Mouse (Mus musculus) liver, embryonic 14.5 days (tissue): ENCODE measurements around the gene Ifitm6. TPM values are rescaled to one million over a fixed set of nuclear protein-coding genes. Genes with fewer than 3 reads are reported as not detected.

Experiments used
- ATAC-seq: fragments of 200-750 bp; cut with Nextera tagmentation; 2 replicates; pipeline ENCODE4 v1.8.0; 2017; ENCODE audit warnings: moderate number of reproducible peaks, mild to moderate bottlenecking, moderate library complexity; ENCODE audit not compliant: insufficient read depth
- DNase-seq, 3 experiments: peaks; one replicate each; pipeline ENCODE4 v3.0.0-alpha.2; 2012 to 2013; ENCODE audit warnings: low read depth in 3 of 3, low spot score in 3 of 3
- H3K27ac ChIP-seq: fragments of 300-500 bp; sonication (generic); 2 replicates; pipeline ENCODE4 v1.5.1; 2014; ENCODE audit warnings: moderate library complexity, mild to moderate bottlenecking, control low read depth, inconsistent platforms
- H3K27me3 ChIP-seq: fragments of 300-500 bp; sonication (generic); 2 replicates; pipeline ENCODE4 v1.6.1; 2014; ENCODE audit warnings: mild to moderate bottlenecking, low read length, moderate library complexity; ENCODE audit not compliant: control insufficient read depth, insufficient read depth
- H3K36me3 ChIP-seq: fragments of 300-500 bp; sonication (generic); replicated peaks from 2 replicates; pipeline ENCODE4 v1.6.1; 2014; ENCODE audit warnings: low read depth; ENCODE audit not compliant: control insufficient read depth, insufficient read depth
- H3K4me1 ChIP-seq, 2 experiments: fragments of 200-500 bp in 1 of 2; fragments of 300-500 bp in 1 of 2; sonication (generic) in 1 of 2; replicated peaks; 2 replicates each; pipeline ENCODE4 v1.6.1; 2012 to 2014; ENCODE audit warnings: antibody characterized with exemption in 1 of 2, inconsistent platforms in 1 of 2, low read length in 1 of 2; ENCODE audit not compliant: control insufficient read depth in 2 of 2, insufficient read depth in 2 of 2
- H3K4me2 ChIP-seq: fragments of 300-500 bp; sonication (generic); 2 replicates; pipeline ENCODE4 v1.6.1; 2014; ENCODE audit warnings: low read depth, mild to moderate bottlenecking, control low read depth, moderate library complexity
- H3K4me3 ChIP-seq, 2 experiments: fragments of 200-500 bp in 1 of 2; fragments of 300-500 bp in 1 of 2; sonication (generic) in 1 of 2; 2 replicates each; pipeline ENCODE4 v1.5.1; 2012 to 2014; ENCODE audit warnings: low read depth in 2 of 2, low read length in 2 of 2, mild to moderate bottlenecking in 2 of 2, control low read depth in 1 of 2, inconsistent platforms in 1 of 2, moderate library complexity in 1 of 2; ENCODE audit not compliant: insufficient read depth in 1 of 2
- H3K9ac ChIP-seq: fragments of 300-500 bp; sonication (generic); replicated peaks from 2 replicates; pipeline ENCODE4 v1.6.1; 2014; ENCODE audit warnings: mild to moderate bottlenecking, control low read depth, moderate library complexity
- H3K9me3 ChIP-seq: fragments of 300-500 bp; sonication (generic); 2 replicates; pipeline ENCODE4 v1.6.1; 2016; ENCODE audit warnings: low read length, mixed read lengths; ENCODE audit not compliant: control insufficient read depth
- CTCF ChIP-seq: IDR thresholded peaks from 2 replicates; pipeline ENCODE4 v1.5.1; 2016; ENCODE audit warnings: antibody characterized with exemption, low read depth, control low read depth
- EP300 ChIP-seq: IDR thresholded peaks from 2 replicates; pipeline ENCODE4 v1.6.1; 2016; ENCODE audit warnings: antibody characterized with exemption, low read depth
- WGBS: fragments of 180-500 bp; shearing (Covaris S2); extraction: QIAGEN DNeasy Blood & Tissue Kit; methylation state at CpG from one replicate; pipeline ENCODE4 v1.1.7; 2014; ENCODE audit not compliant: insufficient replicate concordance; 5-methylcytosine and 5-hydroxymethylcytosine counted together
- polyA plus RNA-seq, 2 experiments: library from polyadenylated mRNA; depleted of rRNA in 1 of 2; stranded (reverse) in 1 of 2; unstranded in 1 of 2; fragments of >200 nt; fragmentation: Nextera tagmentation in 1 of 2; extraction: Ambion mirVana in 1 of 2; gene quantifications; 2 replicates each; pipeline versions ENCODE4 v1.2.1 to v1.2.3; 2012 to 2014

Ifitm6 gene
- polyA plus RNA-seq, 2 experiments = 9.2 to 9.6 TPM

- no peak overlapping the region for H3K4me3 ChIP-seq
- no peak overlapping the region for H3K4me2 ChIP-seq
- H3K27me3 ChIP-seq = peaks cover 28% of the 10 kb centered on the region
- H3K9ac ChIP-seq = no peak overlapping the region
- no peak for TF ChIP-seq EP300
- no peak for TF ChIP-seq CTCF
- ATAC-seq (no peak), DNase-seq (no peak)
- peaks cover 0 to 4% of the 10 kb centered on the region in 2 experiments; a peak in 2 of 4 replicates for H3K4me1 ChIP-seq
- H3K36me3 ChIP-seq = no peaks in the 10 kb centered on the region
- no peak overlapping the region for H3K27ac ChIP-seq
- H3K9me3 ChIP-seq = no peaks in the 10 kb centered on the region
- 60% methylated on average over 6 of the region's 6 CpGs for WGBS
Observed at GRCm38 (mm10) chr7:141056976-141057375, 39.3 kb upstream of the Ifitm6 start.

GRCm38 (mm10) chr7:141055785-141056184, 38.1 kb upstream of the Ifitm6 start:
- Histone ChIP-seq H3K4me3 (no peak overlapping the region), H3K4me1 (peaks cover 0 to 6% of the 10 kb centered on the region in 2 experiments; a peak in 2 of 4 replicates), H3K9me3 (no peaks in the 10 kb centered on the region), H3K27ac (no peak overlapping the region), H3K4me2 (no peak overlapping the region), H3K27me3 (peaks cover 16% of the 10 kb centered on the region), H3K9ac (no peak overlapping the region), H3K36me3 (no peaks in the 10 kb centered on the region)
- TF ChIP-seq CTCF (peak; percentile 37), EP300 (no peak)
- DNase-seq (no peak), ATAC-seq (no peak)
- 50% methylated on average over 4 of the region's 4 CpGs for WGBS

- DNase-seq = no peak
- Histone ChIP-seq H3K27me3 (no peaks in the 10 kb centered on the region), H3K4me2 (no peak overlapping the region), H3K4me3 (no peak overlapping the region), H3K9ac (no peak overlapping the region), H3K36me3 (no peaks in the 10 kb centered on the region), H3K4me1 (peaks cover 4 to 11% of the 10 kb centered on the region in 2 experiments; a peak in 3 of 4 replicates), H3K27ac (no peak overlapping the region), H3K9me3 (no peaks in the 10 kb centered on the region)
- no peak for TF ChIP-seq EP300
- no peak for TF ChIP-seq CTCF
- no peak for ATAC-seq
- WGBS = 60% methylated on average over 2 of the region's 2 CpGs
Observed at GRCm38 (mm10) chr7:141052421-141052820, 34.7 kb upstream of the Ifitm6 start.

- Histone ChIP-seq H3K9ac (no peak overlapping the region), H3K27me3 (no peaks in the 10 kb centered on the region), H3K36me3 (no peaks in the 10 kb centered on the region), H3K4me2 (no peak overlapping the region), H3K4me1 (peaks cover 8 to 15% of the 10 kb centered on the region in 2 experiments; a peak in 3 of 4 replicates), H3K9me3 (no peaks in the 10 kb centered on the region), H3K4me3 (no peak overlapping the region), H3K27ac (no peak overlapping the region)
- TF ChIP-seq EP300 = no peak
- ATAC-seq (no peak), DNase-seq (no peak)
- WGBS = 78% methylated on average over 4 of the region's 4 CpGs
Observed at GRCm38 (mm10) chr7:141052016-141052415, 34.3 kb upstream of the Ifitm6 start.

GRCm38 (mm10) chr7:141051060-141051685, 33.4 kb upstream of the Ifitm6 start:
- 56% methylated on average over 17 of the region's 17 CpGs for WGBS

More at GRCm38 (mm10) chr7:141051060-141051685, 33.4 kb upstream of the Ifitm6 start:
- no peak for ATAC-seq
- Histone ChIP-seq H3K9me3 (no peaks in the 10 kb centered on the region), H3K9ac (no peak overlapping the region), H3K36me3 (no peaks in the 10 kb centered on the region), H3K4me3 (no peak overlapping the region), H3K4me1 (peaks cover 16 to 23% of the 10 kb centered on the region in 2 experiments), H3K27ac (no peak overlapping the region), H3K4me2 (no peak overlapping the region), H3K27me3 (no peaks in the 10 kb centered on the region)
- no peak for TF ChIP-seq CTCF
- DNase-seq = no peak
